Mouse (Mus musculus) megakaryocyte-erythroid progenitor cell, adult 5 weeks (primary cell): ENCODE results near the gene Coa5. TPM values are rescaled to one million over a fixed set of nuclear protein-coding genes. Genes with fewer than 3 reads are reported as not detected.

ENCODE experiments used
- polyA plus RNA-seq: library from polyadenylated mRNA; stranded (reverse); fragments of >175 nt; gene quantifications from 2 replicates; pipeline ENCODE4 v1.2.3, GENCODE M21; 2012

The Coa5 gene
- 12.1 and 15.5 TPM in 2 replicates for polyA plus RNA-seq

DNA sequence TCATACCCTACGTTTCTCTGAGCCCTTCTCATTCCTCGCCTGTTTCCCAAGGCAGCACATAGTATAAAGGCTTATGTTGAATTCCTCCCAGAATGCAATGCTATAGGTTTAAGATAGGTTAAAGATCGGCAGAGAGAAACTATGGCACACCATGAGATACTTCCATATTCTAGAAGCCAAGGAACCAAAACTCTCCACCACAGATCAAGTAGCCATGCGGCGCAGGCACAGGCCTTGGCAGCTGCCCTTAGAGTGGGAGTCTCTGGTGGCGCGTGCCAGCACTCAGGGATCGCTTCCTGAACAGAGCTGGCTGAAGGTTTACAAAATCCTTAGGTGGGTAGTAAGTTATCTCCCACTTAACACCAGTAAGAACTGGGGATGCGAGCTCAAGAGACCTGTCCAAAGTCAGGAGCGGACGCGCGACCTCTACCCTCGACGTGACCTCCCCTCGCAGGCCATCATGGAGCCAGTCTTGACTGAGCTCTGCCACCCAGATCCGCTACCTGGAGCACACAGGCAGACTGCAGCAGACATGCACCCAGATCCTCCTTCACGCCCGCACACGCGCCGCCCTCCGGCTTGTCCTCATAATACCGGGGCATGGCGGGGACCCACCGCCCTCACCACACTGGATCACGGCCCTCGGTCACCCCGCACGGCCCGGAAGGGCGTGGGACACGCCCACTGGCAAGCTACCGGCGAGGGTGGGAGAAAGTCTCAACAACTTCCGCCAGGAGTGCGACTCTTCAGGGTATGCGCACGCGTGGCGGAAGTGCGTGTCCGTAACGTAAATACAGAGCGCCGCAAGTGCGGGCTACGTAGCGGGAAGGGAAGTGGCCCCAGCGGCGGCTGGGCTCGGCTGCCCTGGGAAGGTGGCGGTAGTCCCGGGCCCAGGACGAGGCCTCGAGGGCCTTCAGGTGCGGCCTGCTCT lies at the start of gene Coa5, which contains the start of gene Unc50:
Coa5 (minus strand) TSS at position 738 of the 931 bp plus-strand sequence.
Unc50 (plus strand) TSS at position 774 of the 931 bp plus-strand sequence.

Other genes starting within 250 kb of the Coa5 start
- gene Cnga3, start 215.7 kb downstream of the Coa5 start, polyA plus RNA-seq: not detected in 2 replicates
- gene Inpp4a, start 130.2 kb downstream of the Coa5 start, polyA plus RNA-seq: 17.2 and 20.8 TPM in 2 replicates
- gene Unc50, start within 50 bp of the Coa5 start, polyA plus RNA-seq: 28.5 and 29.1 TPM in 2 replicates
- 0.95 and 1.3 TPM in 2 replicates for gene Mgat4a, start 110.9 kb upstream of the Coa5 start, polyA plus RNA-seq